Mouse (Mus musculus) limb, embryonic 11.5 days (tissue): Measurements from ENCODE around the gene Abhd4. TPM values are rescaled to one million over a fixed set of nuclear protein-coding genes. Genes with fewer than 3 reads are reported as not detected.

Experiments
- ATAC-seq: fragments of 200-750 bp; cut with Nextera tagmentation; 2 replicates; pipeline ENCODE4 v1.8.0; 2017; ENCODE audit warnings: low read depth; ENCODE audit not compliant: insufficient number of reproducible peaks, low FRiP score, low TSS enrichment
- DNase-seq: peaks from one replicate; pipeline ENCODE4 v3.0.0-alpha.2; 2015; ENCODE audit warnings: low spot score
- H3K27ac ChIP-seq: fragments of 300-500 bp; sonication (generic); replicated peaks from 2 replicates; pipeline ENCODE4 v1.5.1; 2014; ENCODE audit warnings: low read depth, mild to moderate bottlenecking, low read length
- H3K27me3 ChIP-seq: fragments of 300-500 bp; sonication (generic); 2 replicates; pipeline ENCODE4 v1.6.1; 2014; ENCODE audit warnings: mild to moderate bottlenecking, low read length, mixed read lengths; ENCODE audit not compliant: control insufficient read depth, insufficient read depth
- H3K36me3 ChIP-seq: fragments of 300-500 bp; sonication (generic); 2 replicates; pipeline ENCODE4 v1.6.1; 2014; ENCODE audit warnings: mild to moderate bottlenecking, low read length, moderate library complexity, mixed read lengths; ENCODE audit not compliant: control insufficient read depth, insufficient read depth
- H3K4me1 ChIP-seq: fragments of 300-500 bp; sonication (generic); 2 replicates; pipeline ENCODE4 v1.6.1; 2014; ENCODE audit warnings: low read length, mixed read lengths; ENCODE audit not compliant: control insufficient read depth, insufficient read depth
- H3K4me2 ChIP-seq: fragments of 300-500 bp; sonication (generic); 2 replicates; pipeline ENCODE4 v1.6.1; 2014; ENCODE audit warnings: low read depth, mild to moderate bottlenecking, moderate library complexity; ENCODE audit not compliant: severe bottlenecking
- H3K4me3 ChIP-seq: fragments of 300-500 bp; sonication (generic); 2 replicates; pipeline ENCODE4 v1.5.1; 2014; ENCODE audit warnings: low read depth, low read length
- H3K9ac ChIP-seq: fragments of 300-500 bp; sonication (generic); 2 replicates; pipeline ENCODE4 v1.6.1; 2014; ENCODE audit warnings: mild to moderate bottlenecking, low read length
- H3K9me3 ChIP-seq: fragments of 300-500 bp; sonication (generic); 2 replicates; pipeline ENCODE4 v1.6.1; 2016; ENCODE audit warnings: low read length; ENCODE audit not compliant: control insufficient read depth
- WGBS: fragments of 180-500 bp; shearing (Covaris S2); extraction: QIAGEN DNeasy Blood & Tissue Kit; methylation state at CpG from one replicate; pipeline ENCODE4 v1.1.7; 2014; 5-methylcytosine and 5-hydroxymethylcytosine counted together
- polyA plus RNA-seq: library from polyadenylated mRNA; unstranded; fragments of >200 nt; fragmentation: Nextera tagmentation; extraction: Ambion mirVana; gene quantifications from 2 replicates; pipeline ENCODE4 v1.2.1, GENCODE M21; 2014

Gene Abhd4
- 38.9 and 40.9 TPM in 2 replicates for polyA plus RNA-seq

DNA sequence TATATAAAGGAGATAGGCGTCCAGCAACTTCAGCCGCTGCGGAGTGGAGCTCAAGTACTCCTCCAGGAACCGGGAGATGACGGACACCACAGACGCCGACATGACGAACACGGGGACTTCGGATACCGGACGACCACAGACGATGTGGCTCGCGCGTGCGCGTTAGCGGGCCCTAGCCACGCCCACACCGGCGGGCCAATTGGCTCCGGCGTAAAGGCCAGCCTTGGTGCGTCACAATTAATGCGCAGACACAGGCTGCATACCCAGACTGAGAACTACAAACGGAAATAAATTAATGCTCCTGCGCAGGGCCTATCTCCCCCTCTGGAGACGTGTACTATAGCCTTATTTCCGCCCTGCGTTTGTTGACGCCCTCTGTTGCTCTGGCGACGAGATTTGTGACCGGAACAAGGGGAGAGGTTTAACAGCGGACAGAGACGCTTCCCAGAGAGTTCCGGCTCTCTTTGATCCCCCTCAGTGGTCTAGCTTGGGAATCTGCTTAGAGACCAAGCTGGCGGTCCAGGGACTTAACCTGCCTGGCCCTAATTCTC, at the start of gene Abhd4, which contains the start of gene Dad1:
Abhd4 (plus strand) TSS at position 448 of the 551 bp plus-strand sequence.
Dad1 (minus strand) TSS at position 364 of the 551 bp plus-strand sequence.
- H3K9me3 ChIP-seq: no peaks in the 10 kb centered on the region
- 0 out of 2 replicates have a peak, but pooled peaks cover 5% of the 10 kb centered on the region for H3K4me1 ChIP-seq
- peak within 1 kb of the TSS; percentile 77 for H3K4me3 ChIP-seq
- under 1% methylated on average over 39 of the region's 39 CpGs for WGBS
- DNase-seq (peak; percentile 96), ATAC-seq (peak; percentile 99)
- no peaks in the 10 kb centered on the region; the same call in 1 of the 2 replicates for H3K36me3 ChIP-seq
- no peaks in the 10 kb centered on the region for H3K27me3 ChIP-seq
- peak within 1 kb of the TSS; percentile 45 for H3K27ac ChIP-seq
- peak within 1 kb of the TSS; percentile 74 for H3K9ac ChIP-seq
- H3K4me2 ChIP-seq: peak within 1 kb of the TSS; percentile 60

DNA sequence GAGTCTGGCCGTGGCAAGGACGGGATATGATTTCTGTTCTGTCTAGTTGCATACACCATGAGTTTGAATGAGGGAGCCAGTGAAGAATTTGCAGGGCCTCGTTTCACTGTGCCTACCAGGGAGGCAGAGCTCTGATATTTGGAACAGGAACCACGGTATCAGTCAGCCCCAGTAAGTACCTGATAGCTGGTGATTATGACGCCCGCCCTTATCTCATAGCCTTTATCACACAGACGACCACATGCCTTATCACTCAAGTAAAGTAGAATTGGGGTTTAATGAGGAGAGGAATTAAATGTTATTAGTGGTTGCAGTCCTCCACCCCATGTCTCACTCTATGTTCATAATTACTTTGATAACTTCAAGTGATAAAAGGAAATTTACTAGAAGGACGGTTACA, 49.7 kb upstream of the Abhd4 start:
- DNase-seq: no peak
- no peaks in the 10 kb centered on the region for H3K27me3 ChIP-seq
- no peak overlapping the region for H3K27ac ChIP-seq
- 80% methylated on average over 8 of the region's 8 CpGs for WGBS
- H3K4me3 ChIP-seq: no peak overlapping the region
- no peak for ATAC-seq
- no peak overlapping the region for H3K4me2 ChIP-seq
- H3K4me1 ChIP-seq: no peaks in the 10 kb centered on the region
- H3K36me3 ChIP-seq: no peaks in the 10 kb centered on the region
- no peak overlapping the region for H3K9ac ChIP-seq
- H3K9me3 ChIP-seq: no peaks in the 10 kb centered on the region

DNA sequence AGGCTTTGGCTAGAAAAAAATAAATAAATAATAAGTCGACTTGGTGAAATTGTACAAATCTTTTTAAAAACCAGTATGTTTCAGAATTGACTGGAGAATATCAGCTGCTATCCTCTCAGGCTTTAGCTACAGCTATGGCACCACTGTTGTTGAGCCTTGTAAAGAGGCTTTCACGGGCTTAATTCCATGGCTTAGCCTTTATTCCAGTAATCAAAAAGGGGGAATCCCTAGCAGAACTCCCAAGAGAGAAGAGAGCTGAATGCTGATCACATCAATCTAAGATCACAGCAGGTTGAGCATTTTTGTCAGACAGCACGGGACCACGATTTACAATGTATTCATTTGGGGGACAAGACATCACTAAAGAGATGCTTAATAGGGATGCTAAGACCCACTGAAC, 49.2 kb upstream of the Abhd4 start:
- no peak overlapping the region for H3K9ac ChIP-seq
- no peak for ATAC-seq
- 77% methylated on average over 4 of the region's 4 CpGs for WGBS
- H3K4me2 ChIP-seq: no peak overlapping the region
- no peaks in the 10 kb centered on the region for H3K9me3 ChIP-seq
- no peaks in the 10 kb centered on the region for H3K4me1 ChIP-seq
- H3K36me3 ChIP-seq: no peaks in the 10 kb centered on the region
- DNase-seq: no peak
- H3K27me3 ChIP-seq: no peaks in the 10 kb centered on the region
- no peak overlapping the region for H3K4me3 ChIP-seq
- no peak overlapping the region for H3K27ac ChIP-seq

DNA sequence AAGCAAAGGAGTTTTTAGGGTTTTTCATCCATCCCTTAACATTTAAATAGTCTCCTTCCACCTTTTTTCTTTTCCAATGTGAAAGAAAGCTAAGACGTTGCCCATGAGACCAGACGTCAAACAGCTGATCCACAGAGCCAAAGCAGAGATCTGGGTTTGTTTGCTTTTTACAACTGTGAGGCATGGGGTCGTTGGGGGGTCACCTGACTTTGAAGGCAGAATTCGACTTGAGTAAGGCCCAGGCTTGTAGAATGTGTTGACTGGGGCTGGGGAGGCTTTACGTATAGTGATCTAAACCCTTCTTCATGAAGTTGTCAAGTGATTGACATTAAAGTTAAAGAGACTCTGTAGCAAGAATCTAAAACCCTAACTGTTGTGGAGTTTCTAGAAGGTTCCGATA, 48.1 kb upstream of the Abhd4 start:
- no peak overlapping the region for H3K27ac ChIP-seq
- 31% methylated on average over 6 of the region's 6 CpGs for WGBS
- H3K9ac ChIP-seq: no peak overlapping the region
- H3K9me3 ChIP-seq: no peaks in the 10 kb centered on the region
- H3K4me3 ChIP-seq: no peak overlapping the region
- H3K4me1 ChIP-seq: no peaks in the 10 kb centered on the region
- ATAC-seq: no peak
- H3K27me3 ChIP-seq: no peaks in the 10 kb centered on the region
- no peak overlapping the region for H3K4me2 ChIP-seq
- DNase-seq: no peak
- H3K36me3 ChIP-seq: no peaks in the 10 kb centered on the region

DNA sequence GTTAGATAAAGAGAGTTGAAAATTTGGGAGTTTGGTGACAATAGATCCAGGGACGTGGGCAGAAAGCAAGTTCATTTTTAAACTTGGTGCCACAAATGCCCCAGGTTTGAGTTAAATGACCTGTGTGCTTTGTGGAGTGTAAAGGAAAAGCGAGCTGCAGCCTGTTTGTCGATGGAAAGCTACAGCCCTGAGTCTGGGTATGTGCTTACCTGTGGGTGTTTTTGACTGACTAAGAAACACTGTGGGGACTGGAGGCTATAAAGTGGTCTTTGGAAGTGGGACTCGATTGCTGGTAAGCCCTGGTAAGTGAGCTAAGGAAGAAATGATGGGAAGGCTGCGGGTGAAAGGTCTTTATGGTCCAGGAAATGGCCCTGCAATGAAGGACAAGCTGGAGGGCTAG, 47.7 kb upstream of the Abhd4 start:
- WGBS: 62% methylated on average over 5 of the region's 5 CpGs
- no peaks in the 10 kb centered on the region for H3K4me1 ChIP-seq

DNA sequence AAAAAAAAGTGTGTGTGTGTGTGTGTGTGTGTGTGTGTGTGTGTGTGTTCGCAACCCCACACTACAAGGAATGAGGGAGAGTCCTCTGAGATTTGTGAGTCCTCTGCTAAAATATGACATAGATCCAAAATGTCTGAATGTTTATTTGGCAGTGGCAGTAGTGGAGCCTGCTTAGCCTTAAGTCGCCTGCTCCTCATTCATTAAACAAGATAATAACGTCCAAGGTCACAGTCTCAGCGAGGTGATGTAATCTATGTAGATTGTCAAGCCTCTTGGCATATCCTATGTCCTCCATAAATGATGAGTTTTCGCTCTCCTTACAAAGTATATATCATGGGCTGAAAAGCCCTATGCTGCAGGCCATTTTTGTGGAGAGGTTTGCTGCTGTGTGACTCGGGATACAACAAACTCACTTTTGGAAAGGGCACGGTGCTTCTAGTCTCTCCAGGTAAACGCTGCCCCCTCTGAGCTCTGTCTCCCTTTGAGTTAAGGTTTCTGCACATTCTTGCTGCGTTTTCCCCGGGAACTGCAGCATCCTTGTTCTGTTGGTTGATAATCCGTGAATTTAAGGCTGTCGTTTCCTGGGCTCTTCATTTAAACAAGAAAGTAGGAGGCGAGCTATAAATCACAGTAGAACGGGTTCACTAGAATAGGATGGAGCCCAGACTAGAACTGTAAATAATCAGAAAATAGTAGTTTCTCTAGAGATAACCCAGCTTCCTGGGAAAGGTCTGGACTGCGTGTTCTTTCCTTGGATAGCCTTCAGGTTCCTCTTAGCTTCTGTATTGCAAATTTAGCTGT, 47.0 kb upstream of the Abhd4 start:
- H3K27ac ChIP-seq: no peak overlapping the region
- H3K9me3 ChIP-seq: no peaks in the 10 kb centered on the region
- no peak for DNase-seq
- no peak for ATAC-seq
- no peak overlapping the region for H3K9ac ChIP-seq
- no peaks in the 10 kb centered on the region for H3K4me1 ChIP-seq
- no peak overlapping the region for H3K4me3 ChIP-seq
- no peak overlapping the region for H3K4me2 ChIP-seq
- no peaks in the 10 kb centered on the region for H3K27me3 ChIP-seq
- WGBS: 50% methylated on average over 15 of the region's 15 CpGs
- no peaks in the 10 kb centered on the region for H3K36me3 ChIP-seq

More for the DNA sequence above, 47.7 kb upstream of the Abhd4 start:
- no peak overlapping the region for H3K4me2 ChIP-seq
- no peaks in the 10 kb centered on the region for H3K27me3 ChIP-seq
- H3K9me3 ChIP-seq: no peaks in the 10 kb centered on the region
- H3K9ac ChIP-seq: no peak overlapping the region
- no peak overlapping the region for H3K4me3 ChIP-seq
- no peak for DNase-seq
- H3K27ac ChIP-seq: no peak overlapping the region
- ATAC-seq: no peak
- H3K36me3 ChIP-seq: no peaks in the 10 kb centered on the region

DNA sequence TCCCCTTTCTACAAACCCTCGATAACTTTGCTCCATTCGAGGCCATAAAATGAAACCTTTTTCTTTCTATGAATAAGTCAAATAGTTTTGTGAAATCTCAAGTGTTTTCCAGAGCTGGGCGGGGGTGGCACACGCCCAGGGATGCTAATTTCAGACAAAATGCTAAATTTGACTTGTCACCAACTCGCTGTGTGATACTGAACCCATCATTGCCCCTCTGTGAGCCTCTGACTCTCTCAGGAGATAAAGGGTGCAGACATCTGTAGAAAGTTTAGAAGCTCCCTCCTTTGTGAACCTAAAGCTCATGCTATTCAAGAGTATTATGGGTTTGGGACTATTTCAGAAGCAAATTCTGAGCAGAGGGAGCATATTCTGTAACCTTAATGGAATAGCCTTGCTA, 46.1 kb upstream of the Abhd4 start:
- 89% methylated on average over 5 of the region's 5 CpGs for WGBS
- no peaks in the 10 kb centered on the region for H3K9me3 ChIP-seq
- H3K4me1 ChIP-seq: no peaks in the 10 kb centered on the region
- H3K9ac ChIP-seq: no peak overlapping the region
- no peak overlapping the region for H3K4me2 ChIP-seq
- H3K27ac ChIP-seq: no peak overlapping the region
- no peaks in the 10 kb centered on the region for H3K36me3 ChIP-seq
- no peak for ATAC-seq
- H3K27me3 ChIP-seq: no peaks in the 10 kb centered on the region
- no peak overlapping the region for H3K4me3 ChIP-seq
- no peak for DNase-seq

DNA sequence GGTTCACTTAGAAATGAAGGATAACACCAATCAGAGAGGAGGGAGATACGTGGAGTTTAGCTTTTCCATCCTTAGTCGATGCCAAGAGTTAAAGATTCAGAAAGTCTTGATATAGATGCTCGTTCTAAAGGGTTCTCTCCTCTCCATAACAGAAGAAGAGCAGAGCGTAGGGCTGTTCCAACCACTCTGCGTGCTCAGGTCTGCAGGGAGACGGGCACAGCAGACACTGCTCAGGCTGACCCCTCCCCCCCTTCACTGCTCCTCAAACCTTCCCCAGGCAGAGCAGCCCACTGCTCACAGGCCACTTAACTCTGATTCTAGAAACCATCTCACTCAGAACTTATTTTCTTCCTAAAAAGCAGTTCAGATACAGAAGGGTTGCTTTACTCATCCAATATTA, 45.2 kb upstream of the Abhd4 start:
- no peak for DNase-seq
- H3K4me1 ChIP-seq: no peaks in the 10 kb centered on the region
- H3K27me3 ChIP-seq: no peaks in the 10 kb centered on the region
- no peak for ATAC-seq
- H3K27ac ChIP-seq: no peak overlapping the region
- H3K4me3 ChIP-seq: no peak overlapping the region
- no peak overlapping the region for H3K9ac ChIP-seq
- no peaks in the 10 kb centered on the region for H3K9me3 ChIP-seq
- H3K36me3 ChIP-seq: no peaks in the 10 kb centered on the region
- no peak overlapping the region for H3K4me2 ChIP-seq
- WGBS: 75% methylated on average over 6 of the region's 6 CpGs
